Mouse (Mus musculus) embryonic facial prominence, embryonic 10.5 days (tissue): ENCODE results near the gene Tcf21. TPM values are rescaled to one million over a fixed set of nuclear protein-coding genes. Genes with fewer than 3 reads are reported as not detected.

Source experiments
- DNase-seq: peaks from one replicate; pipeline ENCODE4 v3.0.0-alpha.2; 2017; ENCODE audit warnings: low spot score
- H3K27ac ChIP-seq: fragments of 300-500 bp; sonication (generic); replicated peaks from 2 replicates; pipeline ENCODE4 v1.5.1; 2016; ENCODE audit warnings: mild to moderate bottlenecking
- H3K27me3 ChIP-seq: fragments of 300-500 bp; sonication (generic); replicated peaks from 2 replicates; pipeline ENCODE4 v1.6.1; 2016; ENCODE audit warnings: low read depth, mild to moderate bottlenecking; ENCODE audit not compliant: poor library complexity, severe bottlenecking
- H3K36me3 ChIP-seq: fragments of 300-500 bp; sonication (generic); replicated peaks from 2 replicates; pipeline ENCODE4 v1.6.1; 2016; ENCODE audit warnings: mild to moderate bottlenecking, moderate library complexity
- H3K4me1 ChIP-seq: fragments of 300-500 bp; sonication (generic); 2 replicates; pipeline ENCODE4 v1.6.1; 2016
- H3K4me3 ChIP-seq: fragments of 300-500 bp; sonication (generic); 2 replicates; pipeline ENCODE4 v1.5.1; 2016; ENCODE audit warnings: mild to moderate bottlenecking, moderate library complexity
- H3K9me3 ChIP-seq: fragments of 300-500 bp; sonication (generic); 2 replicates; pipeline ENCODE4 v1.6.1; 2016; ENCODE audit warnings: mild to moderate bottlenecking
- WGBS: fragments of 180-500 bp; shearing (Covaris S2); methylation state at CpG from one replicate; pipeline ENCODE4 v1.1.7; 2016; 5-methylcytosine and 5-hydroxymethylcytosine counted together
- polyA plus RNA-seq: library from polyadenylated mRNA; unstranded; fragments of >200 nt; fragmentation: Nextera tagmentation; extraction: Ambion mirVana; gene quantifications from 2 replicates; pipeline ENCODE4 v1.2.1, GENCODE M21; 2016

Tcf21 gene
- polyA plus RNA-seq, 1 experiment from 2014 or later, result 4.8 TPM

DNA sequence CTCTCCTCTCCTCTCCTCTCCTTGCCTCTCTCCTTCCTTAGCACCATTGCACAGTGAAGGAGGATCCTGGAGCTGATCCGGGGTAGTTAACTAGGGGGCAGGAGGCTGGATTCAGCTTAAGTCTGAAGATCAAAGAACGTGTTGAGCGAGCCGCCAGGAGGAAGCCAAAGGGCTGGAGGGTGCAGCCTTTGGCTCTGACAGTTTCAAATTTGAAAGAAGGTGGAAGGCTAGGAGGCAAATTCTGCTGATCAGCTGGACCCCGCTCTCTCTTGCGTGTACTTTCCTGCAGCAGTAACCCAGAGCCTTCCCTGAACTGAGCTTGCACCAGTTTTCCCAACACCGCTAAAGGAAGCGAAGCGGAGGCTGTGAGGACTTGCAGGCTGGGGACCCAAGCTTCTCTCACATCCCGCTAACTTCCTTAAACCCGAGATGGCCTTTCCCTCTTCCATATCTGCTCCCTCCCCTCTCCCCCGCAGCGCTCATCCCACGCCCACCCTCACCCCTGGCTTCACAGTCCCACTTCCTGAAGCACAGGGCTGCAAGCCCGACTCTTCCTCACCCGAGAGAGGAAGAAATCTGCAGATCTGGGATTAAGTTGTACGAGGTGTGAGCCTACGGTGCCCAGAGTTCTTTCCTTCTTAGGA lies 6.5 kb downstream of the Tcf21 start:
- WGBS, result under 1% methylated on average over 18 of the region's 18 CpGs
- H3K27ac ChIP-seq, result no peak overlapping the region; the same call in 1 of the 2 replicates
- no peaks in the 10 kb centered on the region for H3K36me3 ChIP-seq
- peaks cover 96% of the 10 kb centered on the region for H3K27me3 ChIP-seq
- no peaks in the 10 kb centered on the region for H3K9me3 ChIP-seq
- peaks cover 14% of the 10 kb centered on the region for H3K4me1 ChIP-seq
- DNase-seq, result peak; percentile 49
- peak overlapping the region; percentile 39 for H3K4me3 ChIP-seq

DNA sequence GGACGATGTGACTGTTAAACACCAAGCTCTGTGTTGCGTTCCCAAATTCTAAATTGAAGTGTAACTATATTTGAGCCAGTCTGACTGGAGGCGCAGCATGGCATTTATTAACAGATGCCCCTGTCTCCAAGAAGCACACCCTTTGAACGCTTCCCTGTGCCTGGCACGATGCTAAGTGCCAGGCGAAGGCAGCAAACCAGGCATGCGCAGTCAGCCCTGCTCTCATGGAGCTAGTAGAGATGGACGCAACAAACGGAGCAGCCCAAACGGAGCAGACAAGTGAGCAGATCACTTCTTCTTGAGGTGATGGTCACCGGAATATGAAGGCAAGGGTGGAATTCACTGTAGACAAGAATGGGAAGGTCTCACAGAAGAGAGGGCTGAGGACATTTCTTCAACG lies 8.1 kb downstream of the Tcf21 start:
- DNase-seq, result peak; percentile 28
- H3K4me1 ChIP-seq, result peaks cover 10% of the 10 kb centered on the region

DNA sequence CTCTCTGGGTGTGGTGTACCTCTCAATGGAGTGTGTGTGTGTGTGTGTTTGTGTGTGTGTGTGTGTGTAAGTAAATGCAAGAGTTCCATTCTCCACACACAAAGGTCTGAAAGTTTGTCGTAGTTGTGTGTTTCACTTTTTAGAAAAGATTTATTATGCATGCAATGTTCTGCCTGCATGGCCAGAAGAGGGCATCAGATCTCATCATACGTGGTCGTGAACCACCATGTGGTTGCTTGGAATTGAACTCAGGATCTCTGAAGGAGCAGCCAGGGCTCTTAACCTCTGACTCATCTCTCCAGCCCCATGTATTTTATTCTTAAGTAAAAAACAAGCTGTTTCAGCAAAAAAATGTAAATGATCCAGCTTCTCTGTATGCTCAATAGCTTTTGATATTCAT lies 37.3 kb downstream of the Tcf21 start:
- no peak for DNase-seq

More for the DNA sequence above, 8.1 kb downstream of the Tcf21 start:
- Histone ChIP-seq H3K27me3 (peaks cover 83% of the 10 kb centered on the region), H3K4me3 (no peak overlapping the region), H3K9me3 (no peaks in the 10 kb centered on the region), H3K36me3 (no peaks in the 10 kb centered on the region), H3K27ac (no peak overlapping the region)
- 12% methylated on average over 12 of the region's 12 CpGs for WGBS

DNA sequence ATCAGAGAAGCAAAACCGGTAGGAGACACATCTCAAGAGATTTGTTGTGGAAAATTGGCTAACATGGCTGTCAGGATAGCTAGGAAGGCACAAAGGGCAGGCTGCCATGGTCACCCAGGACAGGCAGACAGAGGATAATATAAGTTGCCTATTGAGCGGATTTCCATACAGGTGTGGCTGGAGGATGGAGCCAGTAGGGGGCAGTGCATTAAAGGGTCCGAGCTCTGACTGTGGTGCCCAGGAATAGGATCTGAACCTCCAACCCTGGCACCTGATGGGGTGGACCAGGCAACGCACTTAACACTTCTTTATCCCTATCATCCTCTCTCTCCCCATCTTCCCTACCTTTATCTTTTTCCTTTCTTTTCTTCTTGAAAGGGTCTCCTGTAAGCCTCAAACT lies 38.5 kb downstream of the Tcf21 start:
- H3K27ac ChIP-seq, result no peak overlapping the region
- H3K36me3 ChIP-seq, result no peaks in the 10 kb centered on the region
- no peaks in the 10 kb centered on the region for H3K27me3 ChIP-seq
- H3K4me1 ChIP-seq, result no peaks in the 10 kb centered on the region
- 29% methylated on average over 4 of the region's 4 CpGs for WGBS
- H3K4me3 ChIP-seq, result no peak overlapping the region
- peak; percentile 46 for DNase-seq
- H3K9me3 ChIP-seq, result no peaks in the 10 kb centered on the region

More for the DNA sequence above, 37.3 kb downstream of the Tcf21 start:
- Histone ChIP-seq H3K9me3 (no peaks in the 10 kb centered on the region), H3K4me1 (no peaks in the 10 kb centered on the region), H3K27me3 (no peaks in the 10 kb centered on the region), H3K4me3 (no peak overlapping the region), H3K27ac (no peak overlapping the region), H3K36me3 (no peaks in the 10 kb centered on the region)
- WGBS, result 54% methylated on average over 3 of the region's 3 CpGs

DNA sequence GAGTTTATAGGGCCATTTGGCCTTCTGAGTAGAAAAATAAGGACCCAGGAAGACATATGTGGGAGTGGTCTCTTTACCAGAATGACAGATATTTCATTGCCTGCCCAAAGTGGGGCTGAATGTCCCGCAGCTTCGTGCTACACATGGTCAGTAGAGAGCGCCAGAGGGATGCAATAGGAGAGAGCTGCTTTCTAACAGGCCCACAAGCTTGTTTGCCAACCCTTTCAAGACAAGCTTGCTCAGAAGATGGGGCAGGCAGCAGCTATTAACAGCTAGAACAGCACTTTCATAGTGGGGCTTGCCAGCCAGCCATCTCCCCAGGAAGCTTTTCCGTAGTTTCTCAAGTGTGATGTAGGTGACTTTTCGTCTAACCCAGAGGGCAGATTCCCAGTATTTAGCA lies 42.0 kb downstream of the Tcf21 start:
- H3K36me3 ChIP-seq, result no peaks in the 10 kb centered on the region
- H3K4me1 ChIP-seq, result no peaks in the 10 kb centered on the region
- H3K27me3 ChIP-seq, result no peaks in the 10 kb centered on the region
- WGBS, result 21% methylated on average over 5 of the region's 5 CpGs
- no peak overlapping the region for H3K27ac ChIP-seq
- peak; percentile 45 for DNase-seq
- no peaks in the 10 kb centered on the region for H3K9me3 ChIP-seq
- H3K4me3 ChIP-seq, result no peak overlapping the region

DNA sequence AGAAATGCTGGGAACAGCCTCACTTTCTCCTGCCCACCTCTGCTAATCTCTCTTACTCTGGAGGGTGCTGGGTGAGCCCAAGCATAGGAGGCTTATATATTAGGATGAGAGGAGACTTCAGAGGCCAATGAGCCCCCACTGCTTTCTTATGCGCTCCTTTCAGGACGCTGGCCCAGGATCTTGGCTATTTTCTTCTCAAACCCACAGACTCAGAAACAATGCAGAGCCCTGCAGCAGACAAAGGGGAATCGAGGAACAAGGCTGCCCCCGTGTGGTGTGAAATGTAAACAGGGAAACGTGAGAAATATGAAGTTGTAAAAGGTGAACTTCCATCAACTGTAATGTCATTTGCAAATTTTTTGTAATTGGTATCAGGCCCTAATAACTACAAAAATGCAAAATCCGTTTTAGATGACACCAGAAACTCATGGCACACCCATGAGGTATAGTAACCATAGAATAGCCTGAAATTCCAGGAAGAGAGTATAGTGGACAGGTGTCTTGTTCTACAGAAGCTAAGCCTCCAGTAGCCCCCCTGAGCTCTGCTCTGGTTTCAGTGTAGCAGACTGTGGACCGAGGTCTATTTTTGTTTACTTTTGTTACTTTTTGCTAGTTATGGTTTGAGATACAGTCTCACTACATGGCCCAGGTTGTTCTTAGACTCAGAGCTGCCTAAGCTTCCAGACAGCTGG lies 43.8 kb downstream of the Tcf21 start:
- Histone ChIP-seq H3K27ac (no peak overlapping the region), H3K9me3 (no peaks in the 10 kb centered on the region), H3K4me1 (no peaks in the 10 kb centered on the region), H3K4me3 (no peak overlapping the region), H3K27me3 (no peaks in the 10 kb centered on the region), H3K36me3 (no peaks in the 10 kb centered on the region)
- DNase-seq, result peak; percentile 65
- WGBS, result 15% methylated on average over 7 of the region's 7 CpGs

DNA sequence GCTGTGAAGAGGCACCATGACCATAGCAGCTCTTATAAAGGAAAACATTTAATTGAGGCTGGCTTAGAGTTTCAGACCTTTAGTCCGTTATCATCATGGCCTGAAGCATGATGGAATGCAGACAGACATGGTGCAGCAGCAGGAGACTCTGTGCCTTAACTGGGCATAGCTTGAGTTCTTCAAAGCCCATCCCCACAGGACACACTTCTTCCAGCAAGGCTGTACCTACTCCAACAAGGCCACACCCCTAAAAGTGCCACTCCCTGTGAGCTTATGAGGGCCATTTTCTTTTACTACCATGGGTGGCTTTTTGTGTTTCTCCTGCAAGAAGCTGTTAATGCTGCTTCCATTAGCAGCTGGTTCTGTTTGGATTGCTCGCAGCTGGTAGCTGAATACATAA lies 44.5 kb downstream of the Tcf21 start:
- no peak overlapping the region for H3K4me3 ChIP-seq
- H3K36me3 ChIP-seq, result no peaks in the 10 kb centered on the region
- no peaks in the 10 kb centered on the region for H3K4me1 ChIP-seq
- H3K27ac ChIP-seq, result no peak overlapping the region
- no peak for DNase-seq
- WGBS, result 79% methylated on average over 2 of the region's 2 CpGs
- no peaks in the 10 kb centered on the region for H3K27me3 ChIP-seq
- no peaks in the 10 kb centered on the region for H3K9me3 ChIP-seq

DNA sequence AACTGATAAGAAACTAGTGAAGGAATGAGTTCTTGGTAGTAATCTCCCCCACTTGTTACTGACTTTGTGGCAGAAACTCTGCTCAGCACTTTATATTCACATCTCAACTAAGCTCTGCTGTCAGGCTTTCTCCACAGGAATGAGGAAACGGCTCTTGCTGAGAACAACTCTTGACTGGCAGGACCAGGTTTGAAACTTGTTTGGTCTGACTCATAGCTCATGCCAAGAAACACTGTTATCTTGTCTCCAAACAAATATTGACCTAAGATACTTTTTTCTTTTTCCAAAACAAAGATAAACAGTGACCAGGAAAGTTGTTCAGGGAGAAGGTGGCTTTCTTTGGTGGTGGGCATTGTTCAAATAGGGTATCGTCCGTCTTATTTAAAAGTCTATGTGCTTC lies 45.3 kb downstream of the Tcf21 start:
- 86% methylated on average over 3 of the region's 3 CpGs for WGBS
- no peak overlapping the region for H3K4me3 ChIP-seq
- no peak overlapping the region for H3K27ac ChIP-seq
- H3K9me3 ChIP-seq, result no peaks in the 10 kb centered on the region
- no peak for DNase-seq
- H3K27me3 ChIP-seq, result no peaks in the 10 kb centered on the region
- no peaks in the 10 kb centered on the region for H3K36me3 ChIP-seq
- no peaks in the 10 kb centered on the region for H3K4me1 ChIP-seq

Other genes starting within 250 kb of the Tcf21 start
- gene Slc2a12, start 175.2 kb downstream of the Tcf21 start, polyA plus RNA-seq, result 1.2 and 1.7 TPM in 2 replicates
- 89.1 and 91.8 TPM in 2 replicates for gene Tbpl1, start 88.2 kb downstream of the Tcf21 start, polyA plus RNA-seq